Mouse (Mus musculus) small intestine, adult 2 months (tissue): ENCODE measurements around the gene Mtg2. TPM values are rescaled to one million over a fixed set of nuclear protein-coding genes. Genes with fewer than 3 reads are reported as not detected.

Experiments
- H3K27ac ChIP-seq: fragments of 200-500 bp; 2 replicates; pipeline ENCODE4 v1.5.1; 2012; ENCODE audit warnings: low read depth, low read length, control low read depth, inconsistent platforms; ENCODE audit not compliant: insufficient read depth
- H3K27me3 ChIP-seq: fragments of 200-500 bp; 2 replicates; pipeline ENCODE4 v1.6.1; 2012; ENCODE audit warnings: mild to moderate bottlenecking, moderate library complexity, low read length, inconsistent platforms; ENCODE audit not compliant: control insufficient read depth, insufficient read depth
- H3K36me3 ChIP-seq: fragments of 200-500 bp; 2 replicates; pipeline ENCODE4 v1.6.1; 2012; ENCODE audit warnings: mild to moderate bottlenecking, low read length, control low read depth, inconsistent platforms; ENCODE audit not compliant: control insufficient read depth, insufficient read depth
- H3K4me1 ChIP-seq: fragments of 200-500 bp; 2 replicates; pipeline ENCODE4 v1.6.1; 2012; ENCODE audit warnings: low read length, inconsistent platforms, mixed read lengths; ENCODE audit not compliant: control insufficient read depth, insufficient read depth, insufficient read length
- H3K4me3 ChIP-seq: fragments of 200-500 bp; 2 replicates; pipeline ENCODE4 v1.5.1; 2012; ENCODE audit warnings: low read depth, mild to moderate bottlenecking, control low read depth, inconsistent platforms, low read length, moderate library complexity
- CTCF ChIP-seq: fragments of 200-500 bp; IDR thresholded peaks from 2 replicates; pipeline ENCODE4 v1.5.1; 2012; ENCODE audit warnings: low read depth, mild to moderate bottlenecking, control low read depth, inconsistent platforms, low read length, moderate library complexity, mixed read lengths; ENCODE audit not compliant: insufficient replicate concordance, insufficient read length; ENCODE audit errors: extremely low read depth
- POLR2A ChIP-seq: fragments of 200-500 bp; IDR thresholded peaks from 2 replicates; pipeline ENCODE4 v1.6.1; 2012; ENCODE audit warnings: low read depth, mild to moderate bottlenecking, control low read depth, inconsistent platforms, low read length, moderate library complexity
- WGBS: fragments of 180-500 bp; shearing (Covaris S2); methylation state at CpG from one replicate; pipeline ENCODE4 v1.1.7; 2018; 5-methylcytosine and 5-hydroxymethylcytosine counted together
- polyA plus RNA-seq: library from polyadenylated mRNA; depleted of rRNA; stranded (reverse); fragments of >200 nt; gene quantifications from 2 replicates; pipeline ENCODE4 v1.2.3, GENCODE M21; 2012; rRNA removed

Gene Mtg2
- polyA plus RNA-seq, 1 experiment, result 10.2 TPM

DNA sequence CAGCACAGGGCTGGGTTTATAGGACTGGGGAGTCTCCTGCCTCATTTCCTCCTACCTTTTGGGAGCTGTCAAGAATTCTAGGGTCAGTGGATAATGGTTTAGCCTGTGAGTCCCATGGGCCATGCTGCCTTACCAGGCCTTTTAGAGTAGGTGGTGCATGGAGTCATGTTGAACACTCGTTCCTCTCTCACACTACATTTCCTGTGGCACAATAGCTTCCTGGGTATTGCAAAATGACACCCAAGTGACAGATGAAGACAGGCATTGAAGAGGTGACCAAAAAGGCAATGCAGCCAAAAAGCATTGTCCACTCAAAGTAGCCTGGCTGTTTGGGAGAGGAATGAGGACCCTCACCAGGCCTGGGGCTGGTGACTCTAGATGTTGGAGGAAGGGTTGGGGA lies 57.3 kb downstream of the Mtg2 start:
- Histone ChIP-seq H3K4me1 (no peaks in the 10 kb centered on the region; the same call in 1 of the 2 replicates), H3K4me3 (no peak overlapping the region), H3K27ac (no peak overlapping the region), H3K36me3 (no peaks in the 10 kb centered on the region), H3K27me3 (no peaks in the 10 kb centered on the region)
- 73% methylated on average over 1 of the region's 1 CpGs for WGBS
- TF ChIP-seq CTCF (no peak), POLR2A (no peak)

GRCm38 (mm10) chr2:180133231-180133630 lies 62.8 kb downstream of the Mtg2 start:
- TF ChIP-seq CTCF (no peak), POLR2A (no peak)
- 87% methylated on average over 4 of the region's 4 CpGs for WGBS
- H3K4me1 ChIP-seq, result no peaks in the 10 kb centered on the region

GRCm38 (mm10) chr2:180133911-180134310 lies 63.5 kb downstream of the Mtg2 start:
- Histone ChIP-seq H3K36me3 (peaks cover 11% of the 10 kb centered on the region), H3K27ac (no peak overlapping the region), H3K4me1 (no peaks in the 10 kb centered on the region), H3K4me3 (no peak overlapping the region), H3K27me3 (no peaks in the 10 kb centered on the region)
- 82% methylated on average over 3 of the region's 3 CpGs for WGBS
- TF ChIP-seq CTCF, result no peak

More at GRCm38 (mm10) chr2:180133231-180133630, 62.8 kb downstream of the Mtg2 start:
- Histone ChIP-seq H3K27me3 (no peaks in the 10 kb centered on the region), H3K4me3 (no peak overlapping the region), H3K36me3 (peaks cover 5% of the 10 kb centered on the region), H3K27ac (no peak overlapping the region)

DNA sequence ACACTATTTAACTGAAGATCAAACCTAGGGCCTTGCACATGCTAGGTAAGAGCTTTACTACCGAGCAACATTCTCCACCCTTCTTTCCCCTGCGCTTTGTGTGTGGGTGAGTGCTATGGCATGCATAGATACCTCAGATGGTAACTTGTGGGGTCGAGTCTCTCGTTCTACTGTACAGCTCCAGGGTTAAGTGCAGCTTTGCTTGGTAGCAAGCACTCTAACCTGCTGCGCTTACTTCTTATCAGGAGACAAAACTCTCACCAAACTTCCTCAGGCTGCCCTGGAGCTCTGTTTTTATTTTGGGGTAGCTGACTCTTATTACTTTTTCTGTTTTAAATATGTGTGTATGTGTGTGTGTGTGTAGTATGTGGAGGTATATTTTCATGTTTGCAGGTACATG lies 65.0 kb downstream of the Mtg2 start:
- Histone ChIP-seq H3K4me1 (no peaks in the 10 kb centered on the region), H3K36me3 (peaks cover 17% of the 10 kb centered on the region), H3K27ac (no peak overlapping the region), H3K4me3 (no peak overlapping the region), H3K27me3 (no peaks in the 10 kb centered on the region)
- WGBS, result 77% methylated on average over 5 of the region's 5 CpGs
- TF ChIP-seq POLR2A (no peak), CTCF (no peak)

Other genes starting within 250 kb of the Mtg2 start
- gene Taf4, start 93.9 kb upstream of the Mtg2 start, polyA plus RNA-seq, result 8.2 and 14.4 TPM in 2 replicates
- gene Lsm14b, start 45.6 kb upstream of the Mtg2 start, polyA plus RNA-seq, result 10.7 and 23.7 TPM in 2 replicates
- 102 and 152 TPM in 2 replicates for gene Psma7, start 28.2 kb upstream of the Mtg2 start, polyA plus RNA-seq
- gene Ss18l1, start 28.1 kb upstream of the Mtg2 start, polyA plus RNA-seq, result 4.0 and 7.7 TPM in 2 replicates
- 0.06 and 0.08 TPM in 2 replicates for gene Hrh3, start 33.9 kb downstream of the Mtg2 start, polyA plus RNA-seq
- 14.1 and 18.1 TPM in 2 replicates for gene Osbpl2, start 48.7 kb downstream of the Mtg2 start, polyA plus RNA-seq
- 103 and 148 TPM in 2 replicates for gene Adrm1, start 100.9 kb downstream of the Mtg2 start, polyA plus RNA-seq
- gene Lama5, start 155.3 kb downstream of the Mtg2 start, polyA plus RNA-seq, result 36.0 and 41.7 TPM in 2 replicates
- gene Rps21, start 186.8 kb downstream of the Mtg2 start, polyA plus RNA-seq, result 2,052 and 2,413 TPM in 2 replicates
- 15.3 and 32.0 TPM in 2 replicates for gene Cables2, start 202.9 kb downstream of the Mtg2 start, polyA plus RNA-seq
- 1.2 and 1.6 TPM in 2 replicates for gene Rbbp8nl, start 219.3 kb downstream of the Mtg2 start, polyA plus RNA-seq